Mouse (Mus musculus) spleen, adult 2 months (tissue): ENCODE results near the gene Rexo5. TPM values are rescaled to one million over a fixed set of nuclear protein-coding genes. Genes with fewer than 3 reads are reported as not detected.
A peak's percentile ranks its signal among the peaks of the same experiment; 100 is the strongest.

Experiments used
- DNase-seq, 2 experiments: peaks; one replicate each; pipeline versions ENCODE4 v3.0.0 to v3.0.0-alpha.2; 2012 to 2021; ENCODE audit warnings: low spot score in 2 of 2, low read depth in 1 of 2
- H3K27ac ChIP-seq: fragments of 200-500 bp; 2 replicates; pipeline ENCODE4 v1.5.1; 2012; ENCODE audit warnings: low read length, inconsistent platforms; ENCODE audit not compliant: insufficient read depth
- H3K27me3 ChIP-seq: fragments of 200-500 bp; 2 replicates; pipeline ENCODE4 v1.6.1; 2012; ENCODE audit warnings: mild to moderate bottlenecking, moderate library complexity, low read length, inconsistent platforms; ENCODE audit not compliant: control insufficient read depth, insufficient read depth
- H3K36me3 ChIP-seq: fragments of 200-500 bp; 2 replicates; pipeline ENCODE4 v1.6.1; 2012; ENCODE audit warnings: mild to moderate bottlenecking, low read length, inconsistent platforms; ENCODE audit not compliant: control insufficient read depth, insufficient read depth
- H3K4me1 ChIP-seq: fragments of 200-500 bp; 2 replicates; pipeline ENCODE4 v1.6.1; 2011; ENCODE audit warnings: inconsistent platforms; ENCODE audit not compliant: control insufficient read depth, insufficient read depth, insufficient read length
- H3K4me3 ChIP-seq: fragments of 200-500 bp; 2 replicates; pipeline ENCODE4 v1.5.1; 2011; ENCODE audit warnings: mild to moderate bottlenecking, inconsistent platforms; ENCODE audit not compliant: insufficient read depth, insufficient read length; ENCODE audit errors: extremely low read depth
- CTCF ChIP-seq: fragments of 200-500 bp; IDR thresholded peaks from 2 replicates; pipeline ENCODE4 v1.5.1; 2011; ENCODE audit warnings: mild to moderate bottlenecking, inconsistent platforms; ENCODE audit not compliant: insufficient read depth, insufficient read length, insufficient replicate concordance; ENCODE audit errors: extremely low read depth
- POLR2A ChIP-seq: fragments of 200-500 bp; IDR thresholded peaks from 2 replicates; pipeline ENCODE4 v1.6.1; 2011; ENCODE audit warnings: low read depth, low read length, inconsistent platforms
- WGBS: fragments of 180-500 bp; shearing (Covaris S2); methylation state at CpG from one replicate; pipeline ENCODE4 v1.1.7; 2018; 5-methylcytosine and 5-hydroxymethylcytosine counted together
- polyA plus RNA-seq: library from polyadenylated mRNA; depleted of rRNA; stranded (reverse); fragments of >200 nt; gene quantifications from 2 replicates; pipeline ENCODE4 v1.2.3, GENCODE M21; 2012

The Rexo5 gene
- polyA plus RNA-seq, 1 experiment, result 2.4 TPM

GRCm38 (mm10) chr7:119861335-119862091 is 67.7 kb downstream of the Rexo5 start:
- DNase-seq, result peak; percentile 11 to 27
- TF ChIP-seq POLR2A (no peak), CTCF (no peak)
- WGBS, result 39% methylated on average over 6 of the region's 6 CpGs
- Histone ChIP-seq H3K36me3 (peaks cover 10% of the 10 kb centered on the region), H3K27ac (no peak overlapping the region), H3K27me3 (no peaks in the 10 kb centered on the region), H3K4me3 (no peak overlapping the region), H3K4me1 (no peaks in the 10 kb centered on the region; the same call in 1 of the 2 replicates)

- no peak for TF ChIP-seq CTCF
- TF ChIP-seq POLR2A, result no peak
- H3K36me3 ChIP-seq, result peaks cover 10% of the 10 kb centered on the region
- H3K4me1 ChIP-seq, result no peaks in the 10 kb centered on the region; the same call in 1 of the 2 replicates
- no peak for DNase-seq
- WGBS, result 61% methylated on average over 1 of the region's 1 CpGs
- H3K27me3 ChIP-seq, result no peaks in the 10 kb centered on the region
- H3K27ac ChIP-seq, result no peak overlapping the region
- H3K4me3 ChIP-seq, result no peak overlapping the region
Observed at GRCm38 (mm10) chr7:119862167-119862566, 68.4 kb downstream of the Rexo5 start.

DNA sequence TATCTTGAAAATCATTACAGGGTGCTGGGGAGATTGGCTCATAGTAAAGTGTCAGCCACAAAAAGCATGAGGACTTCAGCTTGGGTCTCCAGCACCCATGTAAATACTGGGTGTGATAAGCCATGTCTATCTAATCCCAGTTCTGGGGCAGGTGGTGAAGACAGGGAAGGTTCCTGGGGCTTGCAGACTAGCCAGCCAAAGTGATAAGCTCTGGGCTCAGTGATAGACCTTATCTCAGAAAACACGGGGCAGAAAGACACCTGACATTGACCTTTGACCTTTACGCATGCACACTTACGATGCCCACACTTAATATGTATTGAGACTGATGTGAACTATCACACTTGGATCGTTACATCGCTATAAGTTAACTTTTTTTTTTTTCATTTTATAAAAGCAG is 70.7 kb downstream of the Rexo5 start:
- no peak overlapping the region for H3K4me3 ChIP-seq

DNA sequence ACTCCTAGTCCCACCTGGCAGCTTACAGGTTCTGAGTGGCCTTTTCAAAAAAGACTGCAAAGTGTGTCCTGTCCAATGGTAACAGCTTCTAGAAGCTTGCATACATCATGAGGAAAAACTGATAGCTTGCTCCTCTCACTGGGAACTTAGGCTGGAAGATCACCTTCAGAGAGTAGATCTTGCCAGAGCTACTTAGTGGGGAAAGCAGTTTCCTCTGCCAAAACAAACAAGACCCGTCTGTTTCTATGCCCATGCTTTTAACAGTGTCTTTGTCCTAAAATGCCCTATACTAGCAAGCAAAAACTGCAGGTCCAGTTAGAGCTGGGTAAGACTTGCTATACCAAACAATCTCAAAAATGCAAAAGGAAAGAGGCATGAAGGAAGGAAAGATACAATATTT is 72.3 kb downstream of the Rexo5 start:
- H3K4me3 ChIP-seq, result no peak overlapping the region
- H3K36me3 ChIP-seq, result peaks cover 3% of the 10 kb centered on the region; the same call in 1 of the 2 replicates
- no peaks in the 10 kb centered on the region for H3K27me3 ChIP-seq
- WGBS, result 82% methylated on average over 1 of the region's 1 CpGs
- no peak overlapping the region for H3K27ac ChIP-seq
- TF ChIP-seq CTCF, result no peak
- no peak for DNase-seq
- H3K4me1 ChIP-seq, result no peaks in the 10 kb centered on the region

More for the DNA sequence above, 70.7 kb downstream of the Rexo5 start:
- DNase-seq, result no peak
- Histone ChIP-seq H3K27me3 (no peaks in the 10 kb centered on the region), H3K27ac (no peak overlapping the region), H3K4me1 (no peaks in the 10 kb centered on the region; the same call in 1 of the 2 replicates), H3K36me3 (peaks cover 2% of the 10 kb centered on the region; the same call in 1 of the 2 replicates)
- TF ChIP-seq POLR2A, result no peak
- TF ChIP-seq CTCF, result no peak
- WGBS, result 90% methylated on average over 5 of the region's 5 CpGs

DNA sequence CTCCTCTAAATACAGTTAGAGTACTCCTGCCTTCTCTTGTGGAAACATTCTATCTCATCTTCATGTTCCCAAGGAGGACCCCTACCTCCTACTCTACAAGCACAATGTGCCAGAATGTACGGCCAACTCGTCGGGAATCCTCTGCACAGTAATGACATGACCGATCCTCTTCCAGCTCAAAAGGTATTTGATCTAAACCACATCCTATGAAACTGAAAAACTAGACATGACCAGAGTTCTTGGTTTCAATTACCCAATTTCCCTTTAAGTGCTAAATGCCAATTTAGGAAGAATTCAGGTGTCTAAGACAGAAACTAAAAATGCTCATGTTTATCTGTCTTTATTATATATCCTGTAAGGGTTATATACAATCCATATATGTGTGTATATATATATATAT is 78.4 kb downstream of the Rexo5 start:
- TF ChIP-seq POLR2A (no peak), CTCF (no peak)
- WGBS, result 68% methylated on average over 4 of the region's 4 CpGs
- Histone ChIP-seq H3K27me3 (no peaks in the 10 kb centered on the region), H3K36me3 (peaks cover 3% of the 10 kb centered on the region; the same call in 1 of the 2 replicates), H3K4me3 (no peak overlapping the region), H3K27ac (no peak overlapping the region), H3K4me1 (no peaks in the 10 kb centered on the region; the same call in 1 of the 2 replicates)
- no peak for DNase-seq

- 74% methylated on average over 2 of the region's 2 CpGs for WGBS
Observed at GRCm38 (mm10) chr7:119873050-119873449, 79.2 kb downstream of the Rexo5 start.

DNA sequence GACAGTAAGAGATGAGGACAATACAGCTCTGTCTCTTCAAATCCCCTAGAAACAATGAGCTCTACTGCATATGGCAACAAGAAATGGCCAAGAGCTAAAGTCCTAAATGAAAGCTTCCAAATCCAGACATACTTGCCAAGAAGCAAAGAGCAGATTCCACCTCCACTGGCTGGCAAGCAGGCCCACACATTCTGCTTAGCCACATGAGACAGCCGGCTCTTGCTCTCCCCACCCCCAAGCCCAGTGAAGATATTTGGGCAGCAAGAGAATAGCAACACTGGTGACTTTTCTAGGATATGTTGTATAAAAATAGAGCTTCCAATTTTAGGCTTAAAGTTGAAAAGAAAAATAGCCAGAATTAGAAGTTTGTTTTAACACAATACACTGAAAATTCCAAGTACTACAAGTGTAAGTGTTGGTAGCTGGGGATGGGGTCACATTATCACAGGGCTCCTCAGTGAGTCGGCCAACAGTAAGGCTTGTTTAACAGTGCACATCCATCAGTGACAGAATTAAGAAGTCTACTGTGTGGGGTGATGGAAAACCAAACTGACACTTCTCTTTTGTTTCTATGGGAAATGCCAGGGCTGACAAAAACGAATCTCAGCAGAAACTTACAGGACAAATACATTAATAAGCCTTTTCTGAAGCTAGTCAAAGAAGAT is 82.1 kb downstream of the Rexo5 start:
- no peak for TF ChIP-seq POLR2A
- no peak for TF ChIP-seq CTCF
- H3K27ac ChIP-seq, result no peak overlapping the region
- no peak for DNase-seq
- H3K4me1 ChIP-seq, result no peaks in the 10 kb centered on the region; the same call in 1 of the 2 replicates
- H3K36me3 ChIP-seq, result 0 out of 2 replicates have a peak, but pooled peaks cover 1% of the 10 kb centered on the region
- no peaks in the 10 kb centered on the region for H3K27me3 ChIP-seq
- 81% methylated on average over 3 of the region's 3 CpGs for WGBS
- H3K4me3 ChIP-seq, result no peak overlapping the region

More at GRCm38 (mm10) chr7:119873050-119873449, 79.2 kb downstream of the Rexo5 start:
- H3K4me3 ChIP-seq, result no peak overlapping the region
- H3K27ac ChIP-seq, result no peak overlapping the region
- TF ChIP-seq CTCF (no peak), POLR2A (no peak)
- H3K4me1 ChIP-seq, result no peaks in the 10 kb centered on the region; the same call in 1 of the 2 replicates
- 0 out of 2 replicates have a peak, but pooled peaks cover 3% of the 10 kb centered on the region for H3K36me3 ChIP-seq
- no peak for DNase-seq
- no peaks in the 10 kb centered on the region for H3K27me3 ChIP-seq
